Mouse (Mus musculus) midbrain, postnatal 0 days (tissue): Measurements from ENCODE around the gene Slpi. TPM values are rescaled to one million over a fixed set of nuclear protein-coding genes. Genes with fewer than 3 reads are reported as not detected.

Experiments
- ATAC-seq: fragments of 200-750 bp; cut with Nextera tagmentation; 2 replicates; pipeline ENCODE4 v1.8.0; 2017; ENCODE audit warnings: moderate number of reproducible peaks, mild to moderate bottlenecking, moderate TSS enrichment, moderate library complexity; ENCODE audit not compliant: low FRiP score
- DNase-seq: peaks from one replicate; pipeline ENCODE4 v3.0.0-alpha.2; 2015; ENCODE audit warnings: low spot score
- H3K27ac ChIP-seq: fragments of 300-500 bp; sonication (generic); 2 replicates; pipeline ENCODE4 v1.5.1; 2014; ENCODE audit warnings: low read depth, mild to moderate bottlenecking, low read length, mixed read lengths
- H3K27me3 ChIP-seq: fragments of 300-500 bp; sonication (generic); 2 replicates; pipeline ENCODE4 v1.6.1; 2014; ENCODE audit warnings: low read length, control low read depth, mixed read lengths; ENCODE audit not compliant: insufficient read depth
- H3K36me3 ChIP-seq: fragments of 300-500 bp; sonication (generic); 2 replicates; pipeline ENCODE4 v1.6.1; 2014; ENCODE audit warnings: low read length, control low read depth, mixed read lengths; ENCODE audit not compliant: insufficient read depth
- H3K4me1 ChIP-seq: fragments of 300-500 bp; sonication (generic); 2 replicates; pipeline ENCODE4 v1.6.1; 2014; ENCODE audit warnings: mild to moderate bottlenecking, control low read depth, antibody characterized with exemption, low read length, mixed read lengths; ENCODE audit not compliant: insufficient read depth
- H3K4me2 ChIP-seq: fragments of 300-500 bp; sonication (generic); 2 replicates; pipeline ENCODE4 v1.6.1; 2014; ENCODE audit warnings: low read depth, mild to moderate bottlenecking, low read length, mixed read lengths; ENCODE audit not compliant: poor library complexity, severe bottlenecking
- H3K4me3 ChIP-seq: fragments of 300-500 bp; sonication (generic); 2 replicates; pipeline ENCODE4 v1.5.1; 2014; ENCODE audit warnings: low read depth, mild to moderate bottlenecking, low read length, moderate library complexity
- H3K9ac ChIP-seq: fragments of 300-500 bp; sonication (generic); replicated peaks from 2 replicates; pipeline ENCODE4 v1.6.1; 2014; ENCODE audit warnings: mild to moderate bottlenecking, low read length, moderate library complexity, mixed read lengths; ENCODE audit not compliant: poor library complexity, severe bottlenecking
- H3K9me3 ChIP-seq: fragments of 300-500 bp; sonication (generic); 2 replicates; pipeline ENCODE4 v1.6.1; 2016; ENCODE audit warnings: low read length, control low read depth
- CTCF ChIP-seq: IDR thresholded peaks from 2 replicates; pipeline ENCODE4 v1.5.1; 2016; ENCODE audit warnings: antibody characterized with exemption, mild to moderate bottlenecking
- WGBS: fragments of 180-500 bp; shearing (Covaris S2); extraction: QIAGEN DNeasy Blood & Tissue Kit; methylation state at CpG from one replicate; pipeline ENCODE4 v1.1.7; 2014; 5-methylcytosine and 5-hydroxymethylcytosine counted together
- polyA plus RNA-seq: library from polyadenylated mRNA; unstranded; fragments of >200 nt; fragmentation: Nextera tagmentation; extraction: Ambion mirVana; gene quantifications from 2 replicates; pipeline ENCODE4 v1.2.1, GENCODE M21; 2015
- total RNA-seq: library from RNA; depleted of rRNA; stranded (reverse); fragments of >200 nt; gene quantifications from 2 replicates; pipeline ENCODE4 v1.2.3, GENCODE M21; 2014

Gene Slpi
- total and polyA plus RNA-seq, 2 experiments from 2014 or later = 0.36 TPM; not detected in 1

DNA sequence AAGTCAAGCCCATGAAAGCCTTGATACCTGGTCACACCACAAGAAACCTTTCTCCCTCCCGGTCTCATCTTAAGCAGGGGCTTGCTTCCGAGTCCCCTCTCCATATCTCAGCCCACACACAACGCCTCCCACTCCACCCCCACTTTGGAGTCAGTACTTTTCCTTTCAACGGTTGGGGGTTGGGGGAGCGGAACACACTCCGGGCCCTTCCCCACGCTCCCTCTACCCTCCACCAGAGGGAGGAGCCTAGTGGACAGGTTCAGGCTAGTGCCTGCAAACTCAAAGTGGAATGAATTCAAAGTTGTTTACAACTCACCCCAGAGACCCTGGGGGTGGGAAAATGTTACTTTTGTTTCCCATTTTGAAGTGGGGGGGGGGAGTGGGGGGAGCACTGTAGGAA is 41.8 kb upstream of the Slpi start:
- DNase-seq (no peak), ATAC-seq (no peak)
- Histone ChIP-seq H3K9me3 (no peaks in the 10 kb centered on the region), H3K4me3 (no peak overlapping the region), H3K36me3 (no peaks in the 10 kb centered on the region), H3K4me2 (no peak overlapping the region), H3K9ac (no peak overlapping the region), H3K4me1 (no peaks in the 10 kb centered on the region), H3K27ac (no peak overlapping the region), H3K27me3 (no peaks in the 10 kb centered on the region)
- TF ChIP-seq CTCF = no peak; the same call in 1 of the 2 replicates
- 32% methylated on average over 7 of the region's 7 CpGs for WGBS

DNA sequence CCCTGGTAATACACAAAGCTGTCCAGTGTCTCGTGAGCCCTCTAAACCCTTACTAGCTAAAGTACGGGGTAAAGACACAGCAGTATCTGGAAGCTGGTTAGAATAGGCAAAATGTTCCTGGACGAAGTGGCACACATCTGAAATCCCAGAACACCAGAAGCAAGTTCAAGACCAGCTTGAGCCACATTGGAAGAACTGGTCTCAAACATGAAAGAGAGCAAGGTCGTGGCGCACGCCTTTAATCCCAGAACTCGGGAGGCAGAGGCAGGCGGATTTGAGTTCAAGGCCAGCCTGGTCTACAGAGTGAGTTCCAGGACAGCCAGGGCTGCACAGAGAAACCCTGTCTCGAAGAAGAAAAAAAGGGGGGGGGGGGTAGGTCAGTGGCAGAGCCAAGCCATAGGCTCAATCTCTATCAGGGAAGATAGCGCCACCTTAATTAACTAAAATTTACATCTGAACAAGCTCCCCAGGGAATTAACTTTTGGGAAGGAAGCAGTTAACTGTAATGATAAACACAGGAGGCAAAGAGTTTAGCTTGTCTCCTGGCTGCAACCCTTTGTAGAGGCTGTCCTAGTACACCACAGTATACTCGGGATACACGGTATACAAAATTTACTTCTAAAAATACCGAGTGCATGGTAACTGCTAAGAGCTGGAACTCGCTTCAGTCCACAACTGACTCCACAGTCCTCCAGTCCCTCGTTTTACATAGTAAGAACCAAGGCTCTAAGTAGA is 41.2 kb upstream of the Slpi start:
- DNase-seq = no peak
- Histone ChIP-seq H3K4me1 (no peaks in the 10 kb centered on the region), H3K36me3 (no peaks in the 10 kb centered on the region), H3K4me3 (no peak overlapping the region), H3K27me3 (no peaks in the 10 kb centered on the region), H3K27ac (no peak overlapping the region), H3K9ac (no peak overlapping the region), H3K4me2 (no peak overlapping the region), H3K9me3 (no peaks in the 10 kb centered on the region)
- TF ChIP-seq CTCF = no peak
- WGBS = 53% methylated on average over 15 of the region's 15 CpGs
- ATAC-seq = no peak

DNA sequence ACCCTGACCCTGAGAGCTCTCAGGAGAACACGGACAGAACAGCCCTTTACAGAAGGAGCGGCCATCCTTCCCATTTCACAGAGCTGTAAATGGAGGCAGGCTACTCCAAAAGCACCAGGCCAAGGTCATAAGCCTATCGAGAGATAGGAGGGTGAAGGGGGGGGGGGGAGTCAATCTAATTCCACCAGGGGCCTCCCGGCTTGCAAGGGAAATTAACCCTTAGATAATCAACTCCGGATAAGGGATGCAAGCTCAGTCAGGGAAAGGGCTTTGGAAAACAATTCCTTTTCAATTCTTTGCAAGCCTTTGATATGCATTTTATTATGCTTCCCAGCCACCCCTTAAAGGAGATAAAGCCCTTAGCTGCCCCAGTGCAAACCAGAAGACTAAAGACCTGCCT is 39.6 kb upstream of the Slpi start:
- Histone ChIP-seq H3K27ac (no peak overlapping the region), H3K4me2 (no peak overlapping the region), H3K9me3 (no peaks in the 10 kb centered on the region), H3K36me3 (no peaks in the 10 kb centered on the region), H3K27me3 (no peaks in the 10 kb centered on the region), H3K9ac (no peak overlapping the region), H3K4me3 (no peak overlapping the region), H3K4me1 (no peaks in the 10 kb centered on the region)
- no peak for DNase-seq
- no peak for ATAC-seq
- TF ChIP-seq CTCF = no peak
- WGBS = 42% methylated on average over 5 of the region's 5 CpGs

DNA sequence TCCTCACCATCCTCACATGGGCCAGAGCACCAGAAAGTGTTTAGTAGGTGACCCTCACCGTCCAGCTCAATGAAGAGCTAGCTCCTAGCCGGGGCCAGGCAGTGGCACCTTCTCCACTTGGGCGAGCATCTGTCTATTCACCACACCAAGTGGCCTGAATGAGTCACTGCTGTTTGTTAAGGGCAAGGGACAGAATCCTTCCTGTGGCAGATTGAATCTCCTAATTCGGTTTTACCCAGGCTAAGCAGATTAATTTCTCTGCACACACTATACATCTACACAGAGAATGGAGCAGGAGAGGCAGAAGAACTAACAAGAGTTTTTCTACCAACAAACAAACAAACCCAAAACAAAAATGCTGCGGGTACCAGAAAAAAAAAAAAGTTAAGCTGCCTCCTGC is 38.1 kb upstream of the Slpi start:
- Histone ChIP-seq H3K27me3 (no peaks in the 10 kb centered on the region), H3K9ac (no peak overlapping the region), H3K9me3 (no peaks in the 10 kb centered on the region), H3K4me3 (no peak overlapping the region), H3K36me3 (no peaks in the 10 kb centered on the region), H3K4me2 (no peak overlapping the region), H3K4me1 (no peaks in the 10 kb centered on the region), H3K27ac (no peak overlapping the region)
- no peak for TF ChIP-seq CTCF
- 81% methylated on average over 5 of the region's 5 CpGs for WGBS
- ATAC-seq (no peak), DNase-seq (no peak)

DNA sequence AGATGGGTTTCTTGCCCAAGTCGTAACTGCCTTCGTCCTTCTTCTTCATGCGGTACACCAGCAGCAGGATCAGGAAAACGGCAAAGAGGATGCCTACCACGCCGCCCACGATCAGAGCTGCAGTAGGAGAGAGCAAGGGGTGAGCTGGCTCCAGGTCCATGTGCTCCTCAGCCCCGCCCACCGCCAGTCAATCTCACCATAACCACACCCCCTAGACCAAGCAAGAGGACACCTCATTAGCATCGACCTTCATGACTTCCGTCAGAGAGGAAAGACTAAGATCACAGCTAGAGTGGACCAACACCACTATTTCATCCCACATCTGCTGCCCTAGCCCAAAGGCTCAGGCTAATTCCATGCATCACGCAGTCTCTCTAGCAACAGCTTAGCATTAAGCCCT is 37.2 kb upstream of the Slpi start:
- no peaks in the 10 kb centered on the region for H3K9me3 ChIP-seq
- H3K4me3 ChIP-seq = no peak overlapping the region
- WGBS = 36% methylated on average over 12 of the region's 12 CpGs
- ATAC-seq (no peak), DNase-seq (no peak)
- no peaks in the 10 kb centered on the region for H3K27me3 ChIP-seq
- no peak for TF ChIP-seq CTCF
- H3K4me1 ChIP-seq = no peaks in the 10 kb centered on the region
- H3K4me2 ChIP-seq = no peak overlapping the region
- no peak overlapping the region for H3K27ac ChIP-seq
- H3K36me3 ChIP-seq = no peaks in the 10 kb centered on the region
- H3K9ac ChIP-seq = no peak overlapping the region

DNA sequence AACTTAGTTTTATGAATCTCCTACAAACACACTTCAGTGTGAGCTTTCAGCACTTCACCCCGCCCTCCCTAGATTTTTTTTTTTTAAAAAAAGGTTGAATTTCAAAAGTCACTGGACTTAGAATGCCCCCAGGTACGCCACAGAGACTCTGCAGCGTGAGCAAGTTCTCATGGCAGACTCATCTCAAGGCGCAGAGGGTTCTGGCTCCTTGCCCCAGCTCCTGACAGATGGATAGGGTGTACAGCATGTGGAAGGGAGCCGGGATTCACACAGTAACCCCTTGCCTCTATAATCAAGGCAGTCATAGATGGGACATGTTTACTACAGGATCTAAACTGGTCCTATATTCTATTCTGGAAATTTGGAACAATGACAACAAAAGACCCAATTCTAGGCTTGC is 36.5 kb upstream of the Slpi start:
- no peaks in the 10 kb centered on the region for H3K4me1 ChIP-seq
- no peak for TF ChIP-seq CTCF
- ATAC-seq (no peak), DNase-seq (no peak)
- H3K36me3 ChIP-seq = no peaks in the 10 kb centered on the region
- no peaks in the 10 kb centered on the region for H3K27me3 ChIP-seq
- H3K4me3 ChIP-seq = no peak overlapping the region
- no peaks in the 10 kb centered on the region for H3K9me3 ChIP-seq
- H3K9ac ChIP-seq = no peak overlapping the region
- H3K4me2 ChIP-seq = no peak overlapping the region
- 92% methylated on average over 5 of the region's 5 CpGs for WGBS
- H3K27ac ChIP-seq = no peak overlapping the region
